Mouse (Mus musculus) olfactory bulb, adult 2 months (tissue): ENCODE measurements around the gene Psma5. TPM values are rescaled to one million over a fixed set of nuclear protein-coding genes. Genes with fewer than 3 reads are reported as not detected.
"Not testable (repeated sequence)": the region's sequence is repeated elsewhere in the genome, so short reads cannot be mapped to it uniquely, and the experiment has no call there.

ENCODE experiments used
- H3K27ac ChIP-seq: fragments of 200-500 bp; 2 replicates; pipeline ENCODE4 v1.5.1; 2012; ENCODE audit warnings: low read depth, low read length; ENCODE audit not compliant: insufficient read depth
- H3K4me1 ChIP-seq: fragments of 200-500 bp; 2 replicates; pipeline ENCODE4 v1.6.1; 2012; ENCODE audit warnings: low read length; ENCODE audit not compliant: control insufficient read depth, insufficient read depth
- H3K4me3 ChIP-seq: fragments of 200-500 bp; 2 replicates; pipeline ENCODE4 v1.5.1; 2012; ENCODE audit warnings: mild to moderate bottlenecking, low read depth, low read length, moderate library complexity; ENCODE audit not compliant: insufficient read depth
- CTCF ChIP-seq: fragments of 200-500 bp; IDR thresholded peaks from 2 replicates; pipeline ENCODE4 v1.5.1; 2012; ENCODE audit warnings: low read depth, mild to moderate bottlenecking, low read length, moderate library complexity; ENCODE audit not compliant: insufficient read depth
- POLR2A ChIP-seq: fragments of 200-500 bp; IDR thresholded peaks from 2 replicates; pipeline ENCODE4 v1.6.1; 2012; ENCODE audit warnings: mild to moderate bottlenecking, low read depth, low read length, moderate library complexity; ENCODE audit not compliant: insufficient read depth
- WGBS: fragments of 180-500 bp; shearing (Covaris S2); methylation state at CpG from one replicate; pipeline ENCODE4 v1.1.7; 2018; 5-methylcytosine and 5-hydroxymethylcytosine counted together
- polyA plus RNA-seq: library from polyadenylated mRNA; stranded (reverse); fragments of >200 nt; gene quantifications from 2 replicates; pipeline ENCODE4 v1.2.4, GENCODE M21; 2012; ENCODE audit warnings: low replicate concordance; ENCODE audit not compliant: missing spikeins, insufficient read depth, insufficient read length

Gene Psma5
- polyA plus RNA-seq, 1 experiment, result not detected

- H3K4me3 ChIP-seq, result no peak overlapping the region
- no peak for TF ChIP-seq POLR2A
- TF ChIP-seq CTCF, result no peak
- no peak overlapping the region for H3K27ac ChIP-seq
- H3K4me1 ChIP-seq, result no peaks in the 10 kb centered on the region
- 63% methylated on average over 3 of the region's 3 CpGs for WGBS
These were observed 36.1 kb upstream of the Psma5 start for GRCm38 (mm10) chr3:108220661-108221060.

DNA sequence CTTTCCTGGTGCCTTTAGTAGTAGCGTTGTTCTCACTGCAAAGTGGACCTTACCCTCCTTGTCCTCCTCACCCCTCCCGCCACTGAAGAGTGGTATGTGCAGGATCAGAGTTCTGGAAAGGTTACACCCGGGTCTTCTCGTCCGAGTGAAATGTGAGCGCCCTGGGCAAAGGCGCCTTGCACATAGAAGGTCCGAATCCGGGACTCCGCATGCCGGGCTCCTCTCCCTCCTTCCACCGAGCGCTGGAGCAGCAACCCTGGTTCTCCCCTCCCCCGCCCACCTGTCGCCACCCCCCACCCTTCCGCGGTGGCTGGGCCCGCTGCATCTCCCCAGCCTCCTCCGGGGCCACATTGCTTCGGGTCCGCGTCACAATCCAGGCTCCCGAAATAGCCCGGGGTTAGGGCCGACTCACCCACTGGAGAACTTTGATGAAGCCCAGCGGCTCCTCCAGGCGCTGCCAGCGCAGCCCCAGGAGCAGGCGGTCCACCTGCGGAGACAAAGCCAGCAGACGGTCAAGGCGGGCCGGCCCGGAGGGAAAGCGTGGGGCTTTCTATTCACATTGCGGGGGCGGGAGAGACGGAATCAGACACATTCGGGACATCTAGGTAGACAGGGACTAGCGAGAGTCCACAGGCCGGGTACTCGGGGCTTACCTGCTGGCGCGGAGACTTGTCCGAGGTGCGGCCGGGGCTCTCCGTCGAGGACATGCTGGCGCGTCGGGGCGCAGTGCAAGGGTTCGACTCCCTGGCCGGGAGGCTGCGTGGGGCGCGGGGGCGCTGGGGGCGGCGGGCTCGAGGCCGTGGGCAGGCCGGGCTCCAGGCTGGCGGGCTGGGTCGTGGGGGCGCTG lies 30.8 kb upstream of the Psma5 start:
- TF ChIP-seq CTCF (no peak), POLR2A (no peak)
- Histone ChIP-seq H3K4me1 (peaks cover 8% of the 10 kb centered on the region), H3K4me3 (peak overlapping the region; percentile 36), H3K27ac (no peak overlapping the region)
- WGBS, result 8% methylated on average over 67 of the region's 67 CpGs

DNA sequence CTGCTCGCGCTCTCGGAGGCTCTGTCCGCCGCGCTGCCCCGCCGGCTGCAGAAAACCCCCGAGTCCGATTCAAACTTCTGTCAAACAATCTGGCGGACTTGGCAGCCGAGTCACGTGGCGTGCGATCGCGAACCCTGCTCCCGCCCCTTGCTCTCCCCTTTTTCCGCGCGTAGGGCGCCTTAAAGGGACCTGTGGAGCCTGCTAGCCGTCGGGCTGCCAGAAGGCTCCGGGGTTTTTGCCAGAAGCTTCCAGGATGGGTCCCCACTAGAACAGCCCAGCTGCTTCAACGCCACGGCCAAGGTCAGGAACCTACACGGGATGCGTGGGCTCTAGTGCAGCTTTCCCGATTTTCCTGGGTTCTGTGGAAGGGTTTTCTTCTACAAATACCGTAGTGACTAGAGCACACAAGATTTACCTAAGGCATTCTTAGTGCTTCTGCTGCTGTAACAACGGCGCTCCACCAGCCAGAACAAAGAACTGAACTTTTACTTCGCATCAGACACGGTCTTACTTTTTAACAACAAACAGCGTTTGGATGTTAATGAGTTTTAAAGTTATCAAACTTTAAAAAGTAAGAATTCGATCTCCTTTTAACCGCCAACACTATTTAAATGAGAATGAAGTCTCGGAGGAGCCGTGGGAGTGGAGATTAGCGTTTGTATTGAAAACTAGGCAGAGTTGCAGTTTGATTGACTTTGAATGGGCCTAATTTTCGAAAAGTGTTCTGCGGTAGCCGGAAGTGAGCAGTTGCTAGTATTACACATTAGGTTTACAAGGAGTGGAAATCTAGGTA lies 30.0 kb upstream of the Psma5 start, which contains the start of gene Sypl2:
TSS of gene Sypl2 (minus strand) at position 91 of the 793 bp plus-strand sequence.
- TF ChIP-seq CTCF, result no peak
- TF ChIP-seq POLR2A, result no peak
- WGBS, result 6% methylated on average over 44 of the region's 44 CpGs

GRCm38 (mm10) chr3:108227521-108227920 lies 29.2 kb upstream of the Psma5 start:
- TF ChIP-seq CTCF, result no peak
- TF ChIP-seq POLR2A, result no peak
- Histone ChIP-seq H3K4me1 (peaks cover 8% of the 10 kb centered on the region), H3K4me3 (no peak overlapping the region), H3K27ac (no peak overlapping the region)
- 84% methylated on average over 2 of the region's 2 CpGs for WGBS

More for the DNA sequence above, 30.0 kb upstream of the Psma5 start, which contains the start of gene Sypl2:
- Histone ChIP-seq H3K27ac (no peak within 1 kb of the TSS), H3K4me3 (peak within 1 kb of the TSS; percentile 36), H3K4me1 (peaks cover 8% of the 10 kb centered on the region)

DNA sequence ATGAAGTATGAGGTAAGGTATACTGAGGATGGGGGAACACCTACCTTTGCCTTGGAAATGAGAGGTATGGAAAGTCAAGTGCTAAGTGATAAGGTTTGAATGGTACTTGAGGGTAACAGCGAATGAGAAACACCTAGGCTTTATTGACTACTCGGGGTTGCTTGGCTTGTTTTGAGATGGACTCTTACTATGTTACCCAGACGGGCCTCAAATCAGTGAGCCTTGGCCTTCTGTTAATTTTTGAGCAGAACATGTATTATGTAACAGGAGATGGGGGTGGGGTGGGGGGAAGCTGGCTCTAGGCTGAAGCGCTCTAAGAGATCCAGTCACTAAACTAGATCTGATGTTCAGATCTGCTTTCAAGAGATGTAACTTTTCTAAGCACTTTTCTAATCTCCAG lies 25.1 kb upstream of the Psma5 start:
- 92% methylated on average over 4 of the region's 4 CpGs for WGBS
- H3K4me1 ChIP-seq, result peaks cover under 1% of the 10 kb centered on the region

DNA sequence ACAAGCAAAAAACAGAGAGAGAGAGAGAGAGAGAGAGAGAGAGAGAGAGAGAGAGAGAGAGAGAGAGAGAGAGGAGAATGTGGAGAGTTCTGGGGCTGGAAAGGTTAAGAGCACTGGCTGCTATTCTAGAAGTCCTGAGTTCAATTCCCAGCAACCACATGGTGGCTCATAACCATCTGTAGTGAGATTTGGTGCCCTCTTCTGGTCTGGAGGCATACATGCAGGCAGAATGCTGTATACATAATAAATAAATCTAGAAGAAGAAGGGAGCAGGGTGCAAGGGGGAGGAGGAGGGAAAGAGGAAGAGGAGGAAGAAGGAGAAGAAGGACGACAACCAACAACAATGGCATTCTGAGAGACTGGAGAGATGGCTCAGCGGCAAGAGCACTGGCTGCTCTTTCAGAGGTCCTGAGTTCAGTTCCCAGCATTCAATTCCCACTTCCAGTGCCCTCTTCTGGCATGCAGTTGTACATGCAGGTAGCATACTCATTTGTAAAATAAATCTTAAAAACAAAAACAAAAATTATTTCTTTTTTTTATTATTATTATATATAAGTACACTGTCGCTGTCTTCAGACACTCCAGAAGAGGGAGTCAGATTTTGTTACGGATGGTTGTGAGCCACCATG lies 19.1 kb upstream of the Psma5 start:
- not testable (repeated sequence) for H3K4me1 ChIP-seq, H3K27ac ChIP-seq, H3K4me3 ChIP-seq
- WGBS, result 82% methylated on average over 4 of the region's 4 CpGs

More for the DNA sequence above, 25.1 kb upstream of the Psma5 start:
- Histone ChIP-seq H3K4me3 (no peak overlapping the region), H3K27ac (no peak overlapping the region)
- TF ChIP-seq POLR2A (no peak), CTCF (no peak)

DNA sequence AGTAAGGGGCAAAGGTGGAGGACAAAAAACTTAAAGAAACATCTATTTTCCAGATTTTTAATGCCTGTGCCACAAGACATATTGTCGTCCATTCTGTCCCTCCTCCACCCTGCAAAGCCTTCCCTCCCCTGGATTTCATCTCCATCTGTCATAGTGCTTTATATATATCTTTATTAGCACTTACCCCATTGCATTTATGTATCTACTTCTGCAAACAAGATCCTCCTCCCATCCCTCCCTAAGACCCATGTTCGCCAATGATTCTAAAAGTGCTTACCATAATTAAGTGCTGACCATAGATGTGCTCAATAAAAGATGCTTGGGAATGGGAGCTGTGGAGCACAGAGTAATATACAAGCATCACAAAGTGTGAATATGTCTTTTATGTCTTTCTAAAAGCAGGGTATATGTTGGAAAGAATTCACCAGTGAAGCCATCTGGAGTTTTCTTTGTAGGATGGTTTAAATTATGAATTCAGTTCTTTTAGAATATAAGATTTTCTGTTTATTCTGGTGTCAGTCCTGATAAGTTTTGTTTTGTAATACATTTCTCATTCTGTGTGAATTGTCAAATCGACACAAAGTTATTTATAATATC lies 15.4 kb upstream of the Psma5 start:
- H3K4me3 ChIP-seq, result no peak overlapping the region
- H3K27ac ChIP-seq, result no peak overlapping the region
- TF ChIP-seq POLR2A (no peak), CTCF (no peak)
- 90% methylated on average over 3 of the region's 3 CpGs for WGBS
- H3K4me1 ChIP-seq, result no peaks in the 10 kb centered on the region

- no peaks in the 10 kb centered on the region for H3K4me1 ChIP-seq
- TF ChIP-seq CTCF, result no peak
- TF ChIP-seq POLR2A, result no peak
- no peak overlapping the region for H3K4me3 ChIP-seq
- H3K27ac ChIP-seq, result no peak overlapping the region
- 85% methylated on average over 2 of the region's 2 CpGs for WGBS
These were observed 9.9 kb upstream of the Psma5 start for GRCm38 (mm10) chr3:108246857-108247256.
